Mouse (Mus musculus): ENCODE results near the gene Ltv1. TPM values are rescaled to one million over a fixed set of nuclear protein-coding genes. Genes with fewer than 3 reads are reported as not detected.

The Ltv1 gene
- polyA plus RNA-seq, 1 experiment = 6.6 TPM

- 88% methylated on average over 9 of the region's 9 CpGs for WGBS
- Histone ChIP-seq H3K4me1 (ENCODE audit: control insufficient read depth, insufficient read depth, insufficient read length) (no peaks in the 10 kb centered on the region), H3K27me3 (ENCODE audit: control insufficient read depth, insufficient read depth, low read length) (no peaks in the 10 kb centered on the region), H3K27ac (ENCODE audit: insufficient read depth, low read length) (no peak overlapping the region), H3K36me3 (ENCODE audit: control insufficient read depth, insufficient read depth, low read length) (no peaks in the 10 kb centered on the region), H3K4me3 (ENCODE audit: extremely low read depth, insufficient read depth, insufficient read length) (no peak overlapping the region)
- no peak for DNase-seq (ENCODE audit: low read depth in 1 of 2, low spot score in 2 of 2)
- TF ChIP-seq POLR2A (IDR thresholded peaks at IDR 0.05; ENCODE audit: low read depth, low read length) (no peak), CTCF (IDR thresholded peaks at IDR 0.05; ENCODE audit: extremely low read depth, insufficient read depth, insufficient read length, insufficient replicate concordance) (no peak)
Measured at GRCm38 (mm10) chr10:13232443-13233142, 39.6 kb upstream of the Ltv1 start.

- H3K27me3 ChIP-seq (ENCODE audit: control insufficient read depth, insufficient read depth, low read length) = no peaks in the 10 kb centered on the region
- DNase-seq (ENCODE audit: low read depth in 1 of 2, low spot score in 2 of 2) = no peak
- H3K4me3 ChIP-seq (ENCODE audit: extremely low read depth, insufficient read depth, insufficient read length) = no peak overlapping the region
- 92% methylated on average over 7 of the region's 7 CpGs for WGBS
- TF ChIP-seq POLR2A (IDR thresholded peaks at IDR 0.05; ENCODE audit: low read depth, low read length) (no peak), CTCF (IDR thresholded peaks at IDR 0.05; ENCODE audit: extremely low read depth, insufficient read depth, insufficient read length, insufficient replicate concordance) (no peak)
- no peaks in the 10 kb centered on the region for H3K4me1 ChIP-seq (ENCODE audit: control insufficient read depth, insufficient read depth, insufficient read length)
- no peak overlapping the region for H3K27ac ChIP-seq (ENCODE audit: insufficient read depth, low read length)
- no peaks in the 10 kb centered on the region for H3K36me3 ChIP-seq (ENCODE audit: control insufficient read depth, insufficient read depth, low read length)
Measured at GRCm38 (mm10) chr10:13230716-13231115, 37.7 kb upstream of the Ltv1 start.

GRCm38 (mm10) chr10:13225377-13226063 lies 32.6 kb upstream of the Ltv1 start:
- Histone ChIP-seq H3K4me3 (ENCODE audit: extremely low read depth, insufficient read depth, insufficient read length) (no peak overlapping the region), H3K27me3 (ENCODE audit: control insufficient read depth, insufficient read depth, low read length) (no peaks in the 10 kb centered on the region), H3K36me3 (ENCODE audit: control insufficient read depth, insufficient read depth, low read length) (no peaks in the 10 kb centered on the region), H3K27ac (ENCODE audit: insufficient read depth, low read length) (no peak overlapping the region), H3K4me1 (ENCODE audit: control insufficient read depth, insufficient read depth, insufficient read length) (no peaks in the 10 kb centered on the region)
- DNase-seq (ENCODE audit: low read depth in 1 of 2, low spot score in 2 of 2) = no peak
- no peak for TF ChIP-seq POLR2A (IDR thresholded peaks at IDR 0.05; ENCODE audit: low read depth, low read length)
- TF ChIP-seq CTCF (IDR thresholded peaks at IDR 0.05; ENCODE audit: extremely low read depth, insufficient read depth, insufficient read length, insufficient replicate concordance) = no peak
- 91% methylated on average over 7 of the region's 7 CpGs for WGBS

GRCm38 (mm10) chr10:13222135-13222534 lies 29.2 kb upstream of the Ltv1 start:
- WGBS = 90% methylated on average over 3 of the region's 3 CpGs
- no peak for DNase-seq (ENCODE audit: low read depth in 1 of 2, low spot score in 2 of 2)
- no peak for TF ChIP-seq CTCF (IDR thresholded peaks at IDR 0.05; ENCODE audit: extremely low read depth, insufficient read depth, insufficient read length, insufficient replicate concordance)
- no peak for TF ChIP-seq POLR2A (IDR thresholded peaks at IDR 0.05; ENCODE audit: low read depth, low read length)
- Histone ChIP-seq H3K4me3 (ENCODE audit: extremely low read depth, insufficient read depth, insufficient read length) (no peak overlapping the region), H3K36me3 (ENCODE audit: control insufficient read depth, insufficient read depth, low read length) (no peaks in the 10 kb centered on the region), H3K4me1 (ENCODE audit: control insufficient read depth, insufficient read depth, insufficient read length) (no peaks in the 10 kb centered on the region), H3K27ac (ENCODE audit: insufficient read depth, low read length) (no peak overlapping the region), H3K27me3 (ENCODE audit: control insufficient read depth, insufficient read depth, low read length) (no peaks in the 10 kb centered on the region)

- 89% methylated on average over 1 of the region's 1 CpGs for WGBS
- no peak for TF ChIP-seq POLR2A (IDR thresholded peaks at IDR 0.05; ENCODE audit: low read depth, low read length)
- no peaks in the 10 kb centered on the region for H3K27me3 ChIP-seq (ENCODE audit: control insufficient read depth, insufficient read depth, low read length)
- DNase-seq (ENCODE audit: low read depth in 1 of 2, low spot score in 2 of 2) = no peak
- H3K4me1 ChIP-seq (ENCODE audit: control insufficient read depth, insufficient read depth, insufficient read length) = no peaks in the 10 kb centered on the region
- no peak overlapping the region for H3K27ac ChIP-seq (ENCODE audit: insufficient read depth, low read length)
- no peak overlapping the region for H3K4me3 ChIP-seq (ENCODE audit: extremely low read depth, insufficient read depth, insufficient read length)
- no peaks in the 10 kb centered on the region for H3K36me3 ChIP-seq (ENCODE audit: control insufficient read depth, insufficient read depth, low read length)
Measured at GRCm38 (mm10) chr10:13220061-13220460, 27.1 kb upstream of the Ltv1 start.

GRCm38 (mm10) chr10:13213956-13214355 lies 21.0 kb upstream of the Ltv1 start:
- no peak for DNase-seq (ENCODE audit: low read depth in 1 of 2, low spot score in 2 of 2)
- Histone ChIP-seq H3K4me1 (ENCODE audit: control insufficient read depth, insufficient read depth, insufficient read length) (no peaks in the 10 kb centered on the region), H3K27me3 (ENCODE audit: control insufficient read depth, insufficient read depth, low read length) (no peaks in the 10 kb centered on the region), H3K27ac (ENCODE audit: insufficient read depth, low read length) (no peak overlapping the region), H3K4me3 (ENCODE audit: extremely low read depth, insufficient read depth, insufficient read length) (no peak overlapping the region), H3K36me3 (ENCODE audit: control insufficient read depth, insufficient read depth, low read length) (no peaks in the 10 kb centered on the region)
- TF ChIP-seq CTCF (IDR thresholded peaks at IDR 0.05; ENCODE audit: extremely low read depth, insufficient read depth, insufficient read length, insufficient replicate concordance) = no peak
- no peak for TF ChIP-seq POLR2A (IDR thresholded peaks at IDR 0.05; ENCODE audit: low read depth, low read length)
- WGBS = 91% methylated on average over 12 of the region's 12 CpGs

- 93% methylated on average over 6 of the region's 6 CpGs for WGBS
- no peaks in the 10 kb centered on the region for H3K36me3 ChIP-seq (ENCODE audit: control insufficient read depth, insufficient read depth, low read length)
- no peak for TF ChIP-seq CTCF (IDR thresholded peaks at IDR 0.05; ENCODE audit: extremely low read depth, insufficient read depth, insufficient read length, insufficient replicate concordance)
- TF ChIP-seq POLR2A (IDR thresholded peaks at IDR 0.05; ENCODE audit: low read depth, low read length) = no peak
- DNase-seq (ENCODE audit: low read depth in 1 of 2, low spot score in 2 of 2) = no peak
- no peak overlapping the region for H3K27ac ChIP-seq (ENCODE audit: insufficient read depth, low read length)
- no peaks in the 10 kb centered on the region for H3K27me3 ChIP-seq (ENCODE audit: control insufficient read depth, insufficient read depth, low read length)
- no peaks in the 10 kb centered on the region for H3K4me1 ChIP-seq (ENCODE audit: control insufficient read depth, insufficient read depth, insufficient read length)
- no peak overlapping the region for H3K4me3 ChIP-seq (ENCODE audit: extremely low read depth, insufficient read depth, insufficient read length)
Measured at GRCm38 (mm10) chr10:13212829-13213228, 19.9 kb upstream of the Ltv1 start.

Measured in spleen, adult 2 months (tissue).